Mouse (Mus musculus) adrenal gland, postnatal 36 days (tissue): ENCODE measurements around the gene Tsku. TPM values are rescaled to one million over a fixed set of nuclear protein-coding genes. Genes with fewer than 3 reads are reported as not detected.

ENCODE experiments used
- DNase-seq, 2 experiments: peaks; one replicate each; pipeline ENCODE4 v3.0.0; 2021; ENCODE audit warnings: mixed read lengths in 1 of 2
- long read RNA-seq, 2 experiments: library from polyadenylated mRNA; stranded (forward); transcript quantifications; one replicate each; pipeline ENCODE4 v2.0.0; 2021; ENCODE audit warnings: borderline sequencing depth in 2 of 2
- total RNA-seq, 2 experiments: library from RNA; stranded (reverse); gene quantifications; 2 replicates each; pipeline ENCODE4 v1.2.3; 2021

Gene Tsku
- total RNA-seq: 10 to 100 TPM; 19.8 to 23.4 TPM
- long read RNA-seq, experiment 1, transcript Tsku-207 (2 exons, 2,310 nt): major isoform, 5 of 12 reads
- long read RNA-seq, experiment 1, partial matches to known transcripts: 0 of 12 reads
- long read RNA-seq, experiment 1, other reads (novel, unspliced or antisense): 7 of 12 reads
- long read RNA-seq, experiment 2, partial matches to known transcripts: 0 of 6 reads
- long read RNA-seq, experiment 2, other reads (novel, unspliced or antisense): 2 of 6 reads

- peak; percentile 94 to 96 for DNase-seq
Observed at GRCm38 (mm10) chr7:98361063-98361652, at the start of gene Tsku. Tsku (minus strand) TSS chr7:98361328.

GRCm38 (mm10) chr7:98407615-98408014 is 46.5 kb upstream of the Tsku start:
- DNase-seq: no peak

- DNase-seq: no peak
Observed at GRCm38 (mm10) chr7:98403996-98404395, 42.9 kb upstream of the Tsku start.

GRCm38 (mm10) chr7:98402582-98403574 is 41.8 kb upstream of the Tsku start:
- no peak for DNase-seq

GRCm38 (mm10) chr7:98392466-98393201 is 31.5 kb upstream of the Tsku start:
- DNase-seq: peak; percentile 84

GRCm38 (mm10) chr7:98391351-98391936 is 30.3 kb upstream of the Tsku start:
- peak in 1 of 2 experiments; percentile 41 for DNase-seq

GRCm38 (mm10) chr7:98390486-98390885 is 29.4 kb upstream of the Tsku start:
- DNase-seq: peak; percentile 44 to 56

GRCm38 (mm10) chr7:98389656-98390055 is 28.5 kb upstream of the Tsku start:
- DNase-seq: no peak

- DNase-seq: peak in 1 of 2 experiments; percentile 41
Observed at GRCm38 (mm10) chr7:98388881-98389501, 27.9 kb upstream of the Tsku start.

GRCm38 (mm10) chr7:98387201-98387600 is 26.1 kb upstream of the Tsku start:
- no peak for DNase-seq

- DNase-seq: peak; percentile 77 to 80
Observed at GRCm38 (mm10) chr7:98385168-98385567, 24.0 kb upstream of the Tsku start.

- DNase-seq: peak; percentile 41 to 42
Observed at GRCm38 (mm10) chr7:98383337-98383736, 22.2 kb upstream of the Tsku start.

GRCm38 (mm10) chr7:98382784-98383183 is 21.7 kb upstream of the Tsku start:
- peak; percentile 27 to 34 for DNase-seq

GRCm38 (mm10) chr7:98380224-98380925 is 19.2 kb upstream of the Tsku start:
- DNase-seq: no peak

- no peak for DNase-seq
Observed at GRCm38 (mm10) chr7:98379232-98379631, 18.1 kb upstream of the Tsku start.

- no peak for DNase-seq
Observed at GRCm38 (mm10) chr7:98377257-98377656, 16.1 kb upstream of the Tsku start.

GRCm38 (mm10) chr7:98371161-98371560 is 10.0 kb upstream of the Tsku start:
- DNase-seq: no peak

GRCm38 (mm10) chr7:98369762-98370369 is 8.7 kb upstream of the Tsku start:
- DNase-seq: no peak

- no peak for DNase-seq
Observed at GRCm38 (mm10) chr7:98361662-98362061, 534 bp upstream of the Tsku start.

- DNase-seq: no peak
Observed at GRCm38 (mm10) chr7:98360621-98360990, 522 bp downstream of the Tsku start.
